Mouse (Mus musculus) olfactory bulb, adult 2 months (tissue): ENCODE measurements around the gene Gstz1.

ENCODE experiments used
- CTCF ChIP-seq: fragments of 200-500 bp; IDR thresholded peaks from 2 replicates; pipeline ENCODE4 v1.5.1; 2012; ENCODE audit warnings: low read depth, mild to moderate bottlenecking, low read length, moderate library complexity; ENCODE audit not compliant: insufficient read depth
- POLR2A ChIP-seq: fragments of 200-500 bp; IDR thresholded peaks from 2 replicates; pipeline ENCODE4 v1.6.1; 2012; ENCODE audit warnings: mild to moderate bottlenecking, low read depth, low read length, moderate library complexity; ENCODE audit not compliant: insufficient read depth

DNA sequence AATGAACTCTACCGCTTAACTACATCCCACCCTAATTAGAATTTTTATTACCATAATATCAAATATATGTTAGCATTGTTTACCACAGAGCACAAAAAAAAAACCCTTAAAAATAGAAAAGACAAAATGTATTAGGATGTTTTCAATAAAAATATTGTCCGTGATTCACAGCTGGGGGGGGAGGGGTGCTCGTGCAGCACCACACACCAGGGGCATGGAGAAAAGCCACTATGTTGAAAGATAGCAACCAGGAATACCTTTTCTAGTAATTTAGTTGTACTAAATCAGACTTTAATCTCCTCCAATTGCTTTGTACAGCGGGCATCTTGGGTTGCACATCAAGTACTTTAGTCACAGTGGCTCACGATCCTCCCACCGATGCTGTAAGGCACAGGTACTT, 51.8 kb downstream of the Gstz1 start:
- TF ChIP-seq CTCF (no peak), POLR2A (no peak)
